In the genomic region with DNA sequence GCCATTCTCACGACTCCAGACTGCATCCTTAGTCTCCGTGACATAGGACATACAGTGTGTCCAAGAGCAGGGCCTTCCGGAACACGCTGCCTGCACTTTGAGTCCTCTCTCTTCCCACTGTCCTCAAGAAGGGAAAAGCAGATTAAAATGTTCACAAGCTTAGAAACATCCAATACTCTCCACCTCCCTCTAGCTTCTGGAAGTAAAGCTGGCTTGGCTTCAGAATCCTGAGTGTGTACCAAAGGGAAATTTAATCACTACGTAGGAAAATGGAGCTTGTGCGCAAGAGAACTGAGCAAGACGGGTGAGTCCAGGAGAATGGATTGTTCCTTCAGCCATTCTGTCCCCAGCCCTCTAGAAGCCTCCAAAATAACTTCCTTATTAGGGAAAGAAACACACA, we compare ENCODE assay signal across 30 mouse cellular contexts. TPM values are rescaled to one million over a fixed set of nuclear protein-coding genes. Genes with fewer than 3 reads are reported as not detected.
DNase-seq lines count a peak whose midpoint lies in the region; ATAC-seq and TF ChIP-seq lines count a peak whose summit lies in the region.
"Had no signal": no experiment of that assay in that cellular context is flagged by ENCODE, and none has a peak within 500 bp of the region (broad histone marks: within the 10 kb centered on the region; RNA-seq: fewer than 3 reads in every experiment).

No protein-coding gene starts in this region.

- H3K9me3 ChIP-seq in hindbrain, embryonic 10.5 days, result 0 out of 2 replicates have a peak, but pooled peaks cover 5% of the 10 kb centered on the region
- peaks cover 4% of the 10 kb centered on the region; the same call in 1 of the 2 replicates for H3K9me3 ChIP-seq in hindbrain, embryonic 12.5 days (replicated peaks)
- H3K9me3 ChIP-seq in midbrain, postnatal 0 days (ENCODE audit: low read length), result no peaks in the 10 kb centered on the region; the same call in 1 of the 2 replicates
- H3K9me3 ChIP-seq in midbrain, embryonic 15.5 days, result no peaks in the 10 kb centered on the region
- H3K9me3 ChIP-seq in hindbrain, postnatal 0 days (ENCODE audit: low read length), result no peaks in the 10 kb centered on the region
- H3K9me3 ChIP-seq: embryonic facial prominence, embryonic 10.5 days; embryonic facial prominence, embryonic 13.5 days; forebrain, embryonic 10.5 days; heart, embryonic 15.5 days; hindbrain, embryonic 15.5 days had no signal

- no peak overlapping the region for H3K9ac ChIP-seq in hindbrain, embryonic 12.5 days
- H3K9ac ChIP-seq in midbrain, postnatal 0 days (replicated peaks; ENCODE audit: low read length, poor library complexity, severe bottlenecking), result no peak overlapping the region
- H3K9ac ChIP-seq in midbrain, embryonic 15.5 days, result no peak overlapping the region
- no peak overlapping the region for H3K9ac ChIP-seq in hindbrain, postnatal 0 days (replicated peaks; ENCODE audit: low read length)
- H3K9ac ChIP-seq: embryonic facial prominence, embryonic 13.5 days; forebrain, embryonic 13.5 days; heart, embryonic 12.5 days; heart, embryonic 15.5 days; hindbrain, embryonic 15.5 days had no signal

- H3K27me3 ChIP-seq in hindbrain, embryonic 10.5 days (ENCODE audit: insufficient read depth, poor library complexity, severe bottlenecking), result peaks cover 99% of the 10 kb centered on the region
- H3K27me3 ChIP-seq in hindbrain, embryonic 12.5 days, result peaks cover 87% of the 10 kb centered on the region
- H3K27me3 ChIP-seq in midbrain, postnatal 0 days (ENCODE audit: insufficient read depth, low read length), result peaks cover 74% of the 10 kb centered on the region
- H3K27me3 ChIP-seq in midbrain, embryonic 15.5 days (replicated peaks), result peaks cover 84% of the 10 kb centered on the region
- peaks cover 55% of the 10 kb centered on the region for H3K27me3 ChIP-seq in hindbrain, postnatal 0 days (ENCODE audit: insufficient read depth, low read length)

- DNase-seq in hindbrain, embryonic 10.5 days (ENCODE audit: low spot score), result no peak
- DNase-seq in midbrain, postnatal 0 days (ENCODE audit: low spot score), result no peak
- no peak for DNase-seq in hindbrain, postnatal 0 days (ENCODE audit: low spot score)
- DNase-seq: adrenal gland, adult 8-10 months; adrenal gland, postnatal 25 days; cerebellum, adult 11-12 months; cerebellum, adult 8-10 months; cerebellum, postnatal 10 days; cerebellum, postnatal 36 days; embryo, embryonic 11 days; gastrocnemius, postnatal 10 days; gastrocnemius, postnatal 36 days; heart, postnatal 10 days; heart, postnatal 36 days had no signal

- no peak overlapping the region for H3K4me2 ChIP-seq in hindbrain, embryonic 12.5 days (replicated peaks)
- H3K4me2 ChIP-seq in midbrain, postnatal 0 days (ENCODE audit: low read depth, low read length, poor library complexity, severe bottlenecking), result no peak overlapping the region
- H3K4me2 ChIP-seq in midbrain, embryonic 15.5 days, result no peak overlapping the region
- H3K4me2 ChIP-seq in hindbrain, postnatal 0 days (ENCODE audit: low read depth, low read length), result no peak overlapping the region
- H3K4me2 ChIP-seq: embryonic facial prominence, embryonic 13.5 days; forebrain, embryonic 13.5 days; heart, embryonic 12.5 days; heart, embryonic 15.5 days; hindbrain, embryonic 15.5 days had no signal

- ATAC-seq in hindbrain, embryonic 12.5 days (ENCODE audit: low FRiP score), result no peak
- no peak for ATAC-seq in midbrain, postnatal 0 days (ENCODE audit: low FRiP score)
- ATAC-seq in midbrain, embryonic 15.5 days (replicated peaks), result no peak
- no peak for ATAC-seq in hindbrain, postnatal 0 days
- ATAC-seq in erythroblast, adult 5-6 weeks (replicated peaks; ENCODE audit: low FRiP score, poor library complexity, severe bottlenecking), result no peak
- ATAC-seq: activated CD4-positive, CD25-positive, alpha-beta regulatory T cell, adult 4 months; forebrain, embryonic 13.5 days; forebrain, embryonic 16.5 days; inflammation-experienced regulatory T-cells, adult 6 months; intestine, embryonic 16.5 days had no signal

- 34% methylated on average over 7 of the region's 7 CpGs for WGBS in hindbrain, embryonic 10.5 days
- 27% methylated on average over 7 of the region's 7 CpGs for WGBS in hindbrain, embryonic 12.5 days
- WGBS in midbrain, postnatal 0 days, result 27% methylated on average over 7 of the region's 7 CpGs
- 20% methylated on average over 7 of the region's 7 CpGs for WGBS in midbrain, embryonic 15.5 days
- WGBS in hindbrain, postnatal 0 days, result 24% methylated on average over 7 of the region's 7 CpGs

- H3K36me3 ChIP-seq in hindbrain, embryonic 10.5 days, result no peaks in the 10 kb centered on the region; the same call in 1 of the 2 replicates
- no peaks in the 10 kb centered on the region for H3K36me3 ChIP-seq in hindbrain, embryonic 12.5 days
- no peaks in the 10 kb centered on the region for H3K36me3 ChIP-seq in midbrain, postnatal 0 days (ENCODE audit: insufficient read depth, low read length)
- H3K36me3 ChIP-seq in midbrain, embryonic 15.5 days (replicated peaks), result no peaks in the 10 kb centered on the region
- no peaks in the 10 kb centered on the region for H3K36me3 ChIP-seq in hindbrain, postnatal 0 days (ENCODE audit: insufficient read depth, low read length)
- H3K36me3 ChIP-seq: embryonic facial prominence, embryonic 10.5 days; embryonic facial prominence, embryonic 13.5 days; forebrain, embryonic 10.5 days; heart, embryonic 12.5 days; heart, embryonic 15.5 days; hindbrain, embryonic 15.5 days had no signal

- H3K27ac ChIP-seq in hindbrain, embryonic 10.5 days, result peak overlapping the region; percentile 35; the same call in 1 of the 2 replicates
- H3K27ac ChIP-seq in hindbrain, embryonic 12.5 days, result no peak overlapping the region
- no peak overlapping the region for H3K27ac ChIP-seq in midbrain, postnatal 0 days (ENCODE audit: low read depth, low read length)
- no peak overlapping the region for H3K27ac ChIP-seq in midbrain, embryonic 15.5 days
- no peak overlapping the region for H3K27ac ChIP-seq in hindbrain, postnatal 0 days
- H3K27ac ChIP-seq: embryonic facial prominence, embryonic 10.5 days; embryonic facial prominence, embryonic 13.5 days; forebrain, embryonic 10.5 days; forebrain, embryonic 13.5 days; heart, embryonic 15.5 days; hindbrain, embryonic 15.5 days had no signal

- H3K4me1 ChIP-seq in hindbrain, embryonic 10.5 days (replicated peaks), result peaks cover 22% of the 10 kb centered on the region
- H3K4me1 ChIP-seq in hindbrain, embryonic 12.5 days, result peaks cover 2% of the 10 kb centered on the region; the same call in 1 of the 2 replicates
- no peaks in the 10 kb centered on the region for H3K4me1 ChIP-seq in midbrain, postnatal 0 days (ENCODE audit: insufficient read depth, low read length)
- H3K4me1 ChIP-seq in midbrain, embryonic 15.5 days, result peaks cover 6% of the 10 kb centered on the region
- H3K4me1 ChIP-seq in hindbrain, postnatal 0 days (ENCODE audit: insufficient read depth, low read length), result no peaks in the 10 kb centered on the region

- no peak overlapping the region for H3K4me3 ChIP-seq in hindbrain, embryonic 10.5 days
- H3K4me3 ChIP-seq in hindbrain, embryonic 12.5 days, result no peak overlapping the region
- no peak overlapping the region for H3K4me3 ChIP-seq in midbrain, postnatal 0 days (ENCODE audit: low read depth, low read length)
- no peak overlapping the region for H3K4me3 ChIP-seq in midbrain, embryonic 15.5 days
- H3K4me3 ChIP-seq in hindbrain, postnatal 0 days (ENCODE audit: low read length), result no peak overlapping the region
- H3K4me3 ChIP-seq: embryonic facial prominence, embryonic 10.5 days; embryonic facial prominence, embryonic 13.5 days; forebrain, embryonic 10.5 days; forebrain, embryonic 13.5 days; heart, embryonic 12.5 days; heart, embryonic 15.5 days; hindbrain, embryonic 15.5 days had no signal

- peak; percentile 52 for TF ChIP-seq CTCF in midbrain, postnatal 0 days (IDR thresholded peaks at IDR 0.05)
- TF ChIP-seq CTCF in hindbrain, postnatal 0 days (IDR thresholded peaks at IDR 0.05; ENCODE audit: low read depth), result peak; percentile 42

RNA-seq across cellular contexts. Expression of a gene that starts 9.4 kb away (rescaled TPM):
- polyA plus RNA-seq in hindbrain, embryonic 10.5 days (2016; fragmentation: Nextera tagmentation; extraction: Ambion mirVana), result 8.1 and 9.8 TPM in 2 replicates
- 18.4 and 18.9 TPM in 2 replicates for polyA plus RNA-seq in hindbrain, embryonic 12.5 days (2016; fragmentation: Nextera tagmentation; extraction: Ambion mirVana)
- total RNA-seq in midbrain, postnatal 0 days (2014; rRNA removed), result 1.3 and 1.4 TPM in 2 replicates
- polyA plus RNA-seq in midbrain, postnatal 0 days (2015; fragmentation: Nextera tagmentation; extraction: Ambion mirVana), result 1.4 and 1.9 TPM in 2 replicates
- 2.1 and 2.5 TPM in 2 replicates for polyA plus RNA-seq in midbrain, embryonic 15.5 days (2015; fragmentation: Nextera tagmentation; extraction: Ambion mirVana)
- 2.4 and 2.6 TPM in 2 replicates for total RNA-seq in hindbrain, postnatal 0 days (2014; rRNA removed)
- polyA plus RNA-seq in hindbrain, postnatal 0 days (2015; fragmentation: Nextera tagmentation; extraction: Ambion mirVana), result 4.3 TPM in 2 replicates
- total RNA-seq in erythroblast, adult 5-6 weeks (2015; ENCODE audit: low replicate concordance), result not detected in 2 replicates
- not detected in 2 replicates for total RNA-seq in erythroblast, adult 5-6 weeks (2017; ENCODE audit: low replicate concordance)
- total RNA-seq: adrenal gland, postnatal 25 days; gastrocnemius, adult 18-20 months; gastrocnemius, postnatal 36 days; granulocyte monocyte progenitor cell, adult 5-6 weeks had no signal
- polyA plus RNA-seq: activated CD4-positive, CD25-positive, alpha-beta regulatory T cell, adult 4 months; inflammation-experienced regulatory T-cells, adult 6 months had no signal
